Mouse (Mus musculus) mouse trophoblast stem cell (cell line): ENCODE data around the gene Olfr917.

ENCODE experiments used
- in situ Hi-C, 2 experiments: fragments of 300-500 bp; cut with MseI, MboI; formaldehyde crosslinking; loops; 2 replicates in 1 of 2; 3 replicates in 1 of 2; pipeline ENCODE4 v1.15.1; 2025

Gene Olfr917

GRCm38 (mm10) chr9:38665742-38666141 is at the start of gene Olfr917:
Olfr917 (minus strand) TSS chr9:38665842.
- in situ Hi-C loops = no loop called here

- in situ Hi-C loops = no loop called here
These were observed 8.9 kb upstream of the Olfr917 start, which contains the start of gene Olfr918 for GRCm38 (mm10) chr9:38674501-38674900. Olfr918 (minus strand) TSS chr9:38674601.

GRCm38 (mm10) chr9:38672887-38673286 is 7.2 kb upstream of the Olfr917 start:
- in situ Hi-C loops = no loop called here

GRCm38 (mm10) chr9:38659775-38660174 is 5.9 kb downstream of the Olfr917 start, which contains the start of gene Olfr916:
Olfr916 (minus strand) TSS chr9:38659875.
- in situ Hi-C loops = no loop called here

GRCm38 (mm10) chr9:38632406-38632805 is 33.2 kb downstream of the Olfr917 start:
- in situ Hi-C loops = no loop called here
